Mouse (Mus musculus) olfactory bulb, adult 2 months (tissue): Measurements from ENCODE around the gene Cptp.

Experiments used
- CTCF ChIP-seq: fragments of 200-500 bp; IDR thresholded peaks from 2 replicates; pipeline ENCODE4 v1.5.1; 2012; ENCODE audit warnings: low read depth, mild to moderate bottlenecking, low read length, moderate library complexity; ENCODE audit not compliant: insufficient read depth
- POLR2A ChIP-seq: fragments of 200-500 bp; IDR thresholded peaks from 2 replicates; pipeline ENCODE4 v1.6.1; 2012; ENCODE audit warnings: mild to moderate bottlenecking, low read depth, low read length, moderate library complexity; ENCODE audit not compliant: insufficient read depth

DNA sequence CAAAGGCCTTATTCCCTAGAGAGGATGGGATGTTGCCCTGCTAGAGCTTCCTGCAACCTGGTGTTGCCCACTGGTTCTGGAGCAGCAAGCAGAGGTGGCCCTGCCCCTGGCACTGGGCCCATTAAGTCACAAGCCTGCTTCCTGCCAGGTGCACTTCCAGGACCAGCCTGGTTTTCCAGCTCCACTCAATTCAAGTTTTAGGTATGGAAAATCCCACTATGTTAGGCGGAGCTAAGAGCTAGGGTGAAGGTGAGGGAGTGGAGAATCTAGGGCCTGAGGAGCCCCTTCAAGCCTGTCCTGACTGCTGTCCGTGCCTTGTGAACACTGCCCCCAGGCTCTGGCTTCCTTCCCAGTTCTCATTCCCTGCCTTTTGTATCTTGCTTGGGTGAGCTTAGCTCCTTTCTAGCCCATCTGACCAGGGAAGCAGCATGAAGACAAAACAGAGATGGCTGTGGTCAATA lies 17.3 kb downstream of the Cptp start:
- TF ChIP-seq POLR2A (no peak), CTCF (no peak)
